Mouse (Mus musculus) large intestine, adult 2 months (tissue): ENCODE data around the gene Nutm2. TPM values are rescaled to one million over a fixed set of nuclear protein-coding genes. Genes with fewer than 3 reads are reported as not detected.
A peak's percentile ranks its signal among the peaks of the same experiment; 100 is the strongest.
"Not testable (repeated sequence)": the region's sequence is repeated elsewhere in the genome, so short reads cannot be mapped to it uniquely, and the experiment has no call there.

Experiments
- DNase-seq: peaks from one replicate; pipeline ENCODE4 v3.0.0-alpha.2; 2012; ENCODE audit warnings: low read depth, low spot score
- WGBS: fragments of 180-500 bp; shearing (Covaris S2); methylation state at CpG from one replicate; pipeline ENCODE4 v1.1.7; 2018; 5-methylcytosine and 5-hydroxymethylcytosine counted together
- polyA plus RNA-seq: library from polyadenylated mRNA; depleted of rRNA; stranded (reverse); fragments of >200 nt; gene quantifications from 2 replicates; pipeline ENCODE4 v1.2.3, GENCODE M21; 2012; rRNA removed

Gene Nutm2
- not detected in 2 replicates for polyA plus RNA-seq

GRCm38 (mm10) chr13:50467007-50467406 is at the start of gene Nutm2:
Nutm2 (plus strand) TSS chr13:50467307.
- 56% methylated on average over 4 of the region's 4 CpGs for WGBS
- DNase-seq = no peak

- WGBS = 9% methylated on average over 35 of the region's 35 CpGs
- DNase-seq = peak; percentile 46
Observed at GRCm38 (mm10) chr13:50417389-50418183, 49.5 kb upstream of the Nutm2 start, which contains the start of gene Fbxw17. Fbxw17 (plus strand) TSS chr13:50417864.

- no peak for DNase-seq
- 44% methylated on average over 3 of the region's 3 CpGs for WGBS
Observed at GRCm38 (mm10) chr13:50418421-50418820, 48.7 kb upstream of the Nutm2 start.

- 91% methylated on average over 8 of the region's 8 CpGs for WGBS
- DNase-seq = no peak
Observed at GRCm38 (mm10) chr13:50423625-50424209, 43.4 kb upstream of the Nutm2 start.

- DNase-seq = no peak
- WGBS = 93% methylated on average over 2 of the region's 2 CpGs
Observed at GRCm38 (mm10) chr13:50424517-50424916, 42.6 kb upstream of the Nutm2 start.

DNA sequence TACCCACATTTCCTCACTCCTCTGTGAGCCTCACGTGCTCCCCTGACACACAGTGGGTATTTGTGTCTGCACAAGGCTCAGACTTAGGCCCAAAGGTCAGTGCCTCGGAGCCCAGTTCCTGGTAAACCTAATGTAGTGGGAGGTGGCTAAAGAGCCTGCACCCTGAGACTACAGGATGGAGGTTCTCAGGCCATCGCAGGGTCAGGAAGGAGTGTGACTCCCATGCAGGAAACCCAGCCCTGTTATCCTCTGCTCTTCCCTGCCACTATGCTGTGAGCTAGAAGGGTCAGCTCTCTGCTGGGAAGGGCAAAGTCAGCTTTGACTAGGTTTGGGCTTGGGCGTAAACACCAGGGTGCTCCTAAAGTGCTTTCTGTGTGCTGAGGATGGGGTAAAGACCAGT is 40.4 kb upstream of the Nutm2 start:
- 86% methylated on average over 4 of the region's 4 CpGs for WGBS
- no peak for DNase-seq

DNA sequence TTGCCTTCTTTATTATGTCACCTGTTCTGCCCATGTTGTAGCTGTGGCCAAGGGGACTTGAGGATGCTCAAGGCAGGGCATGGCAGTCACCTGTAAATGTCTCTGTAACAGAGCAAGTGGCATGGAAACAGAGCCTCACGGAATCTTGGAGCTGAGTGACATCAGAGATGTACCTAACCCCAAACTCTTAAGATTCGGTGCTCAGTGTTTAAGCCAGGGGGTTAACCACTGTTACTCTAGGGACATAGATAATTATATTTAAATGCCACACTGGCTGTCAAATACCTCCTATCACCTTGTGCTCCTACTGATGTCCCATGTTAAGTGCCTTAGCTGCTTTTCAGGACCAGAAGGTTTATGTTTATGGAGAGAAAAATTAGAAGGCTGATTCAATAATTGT is 23.3 kb upstream of the Nutm2 start, which contains the start of gene Gm47429:
Gm47429 (minus strand) TSS at position 101 of the 400 bp plus-strand sequence.
- 86% methylated on average over 2 of the region's 2 CpGs for WGBS
- DNase-seq = no peak

- no peak for DNase-seq
- 63% methylated on average over 4 of the region's 4 CpGs for WGBS
Observed at GRCm38 (mm10) chr13:50445261-50445660, 21.8 kb upstream of the Nutm2 start.

- WGBS = 63% methylated on average over 9 of the region's 9 CpGs
- not testable (repeated sequence) for DNase-seq
Observed at GRCm38 (mm10) chr13:50452266-50452665, 14.8 kb upstream of the Nutm2 start.

DNA sequence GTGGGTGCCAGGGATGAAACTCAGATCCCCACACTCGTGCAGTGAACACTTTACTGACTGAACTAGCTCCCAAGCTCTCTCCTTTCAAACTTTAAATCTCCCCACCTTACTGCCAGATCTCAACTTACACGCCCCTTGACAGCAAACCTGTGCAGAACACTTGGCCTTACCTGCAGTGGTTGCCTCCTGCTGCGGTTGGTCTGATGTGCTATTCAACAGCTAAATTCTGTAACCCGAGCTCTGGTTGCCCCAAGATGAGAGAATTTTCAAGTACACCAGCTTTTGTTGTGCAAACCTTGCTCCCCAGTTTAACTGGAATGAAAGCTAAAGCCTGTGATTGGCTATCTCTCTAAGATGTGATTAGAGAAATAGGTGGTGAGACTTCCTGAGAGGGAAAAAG is 13.7 kb upstream of the Nutm2 start:
- DNase-seq = no peak
- 28% methylated on average over 4 of the region's 4 CpGs for WGBS

DNA sequence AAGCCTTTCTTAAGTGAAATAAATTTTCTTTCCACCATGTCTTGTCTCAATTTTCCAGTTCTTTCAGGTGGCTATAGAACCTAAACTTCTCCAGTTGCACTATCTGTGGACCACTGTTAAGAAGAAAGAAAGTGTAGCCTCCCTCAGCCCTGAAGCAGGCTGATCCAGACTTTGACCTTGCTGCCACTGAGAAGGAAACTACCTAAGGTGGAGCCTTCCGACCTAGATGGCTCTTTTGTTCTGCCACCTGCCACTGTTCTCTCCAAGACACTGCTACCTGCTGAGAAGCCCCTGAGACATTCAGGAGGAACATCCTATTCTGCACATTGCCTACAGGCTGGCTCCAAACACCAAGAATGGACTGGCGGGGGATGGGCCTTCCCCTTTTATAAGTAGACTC is 6.7 kb upstream of the Nutm2 start:
- DNase-seq = not testable (repeated sequence)
- 59% methylated on average over 2 of the region's 2 CpGs for WGBS

- DNase-seq = no peak
- WGBS = 28% methylated on average over 27 of the region's 27 CpGs
Observed at GRCm38 (mm10) chr13:50464621-50465562, 2.2 kb upstream of the Nutm2 start.

GRCm38 (mm10) chr13:50488510-50488909 is 21.4 kb downstream of the Nutm2 start:
- not testable (repeated sequence) for DNase-seq

GRCm38 (mm10) chr13:50510470-50511343 is 43.6 kb downstream of the Nutm2 start:
- 73% methylated on average over 9 of the region's 9 CpGs for WGBS
- not testable (repeated sequence) for DNase-seq

Other genes with a start within 250 kb of the Nutm2 start
- not detected in 2 replicates for gene Gm906, start 217.0 kb upstream of the Nutm2 start, polyA plus RNA-seq
- 20.4 and 20.7 TPM in 2 replicates for gene Fbxw17, start 49.4 kb upstream of the Nutm2 start, polyA plus RNA-seq
- not detected in 2 replicates for gene Gm47429, start 23.4 kb upstream of the Nutm2 start, polyA plus RNA-seq
- not detected in 2 replicates for gene Gm904, start 175.9 kb downstream of the Nutm2 start, polyA plus RNA-seq
- not detected in 2 replicates for gene Gm8765, start 231.0 kb downstream of the Nutm2 start, polyA plus RNA-seq